Mouse (Mus musculus) hindbrain, embryonic 14.5 days (tissue): ENCODE results near the gene Copb2. TPM values are rescaled to one million over a fixed set of nuclear protein-coding genes. Genes with fewer than 3 reads are reported as not detected.

Experiments
- ATAC-seq: fragments of 200-750 bp; cut with Nextera tagmentation; 2 replicates; pipeline ENCODE4 v1.8.0; 2017; ENCODE audit warnings: moderate number of reproducible peaks, mild to moderate bottlenecking, moderate TSS enrichment, moderate library complexity; ENCODE audit not compliant: low FRiP score
- DNase-seq: peaks from one replicate; pipeline ENCODE4 v3.0.0-alpha.2; 2015; ENCODE audit warnings: low spot score
- H3K27ac ChIP-seq: fragments of 300-500 bp; sonication (generic); 2 replicates; pipeline ENCODE4 v1.5.1; 2014; ENCODE audit warnings: mild to moderate bottlenecking, moderate library complexity
- H3K27me3 ChIP-seq: fragments of 300-500 bp; sonication (generic); 2 replicates; pipeline ENCODE4 v1.6.1; 2014; ENCODE audit warnings: mild to moderate bottlenecking, low read length, mixed read lengths; ENCODE audit not compliant: control insufficient read depth, insufficient read depth
- H3K36me3 ChIP-seq: fragments of 300-500 bp; sonication (generic); replicated peaks from 2 replicates; pipeline ENCODE4 v1.6.1; 2014; ENCODE audit not compliant: control insufficient read depth, insufficient read depth
- H3K4me1 ChIP-seq: fragments of 300-500 bp; sonication (generic); replicated peaks from 2 replicates; pipeline ENCODE4 v1.6.1; 2014; ENCODE audit warnings: antibody characterized with exemption, low read length, mixed read lengths; ENCODE audit not compliant: control insufficient read depth, insufficient read depth
- H3K4me2 ChIP-seq: fragments of 300-500 bp; sonication (generic); replicated peaks from 2 replicates; pipeline ENCODE4 v1.6.1; 2014; ENCODE audit warnings: mild to moderate bottlenecking, moderate library complexity
- H3K4me3 ChIP-seq: fragments of 300-500 bp; sonication (generic); replicated peaks from 2 replicates; pipeline ENCODE4 v1.5.1; 2014; ENCODE audit warnings: mild to moderate bottlenecking, low read length
- H3K9ac ChIP-seq: fragments of 300-500 bp; sonication (generic); 2 replicates; pipeline ENCODE4 v1.6.1; 2014
- H3K9me3 ChIP-seq: fragments of 300-500 bp; sonication (generic); 2 replicates; pipeline ENCODE4 v1.6.1; 2016; ENCODE audit warnings: low read length; ENCODE audit not compliant: control insufficient read depth
- WGBS: fragments of 180-500 bp; shearing (Covaris S2); extraction: QIAGEN DNeasy Blood & Tissue Kit; methylation state at CpG from one replicate; pipeline ENCODE4 v1.1.7; 2014; 5-methylcytosine and 5-hydroxymethylcytosine counted together
- polyA plus RNA-seq: library from polyadenylated mRNA; unstranded; fragments of >200 nt; fragmentation: Nextera tagmentation; extraction: Ambion mirVana; gene quantifications from 2 replicates; pipeline ENCODE4 v1.2.1, GENCODE M21; 2014

The Copb2 gene
- polyA plus RNA-seq, 1 experiment from 2014 or later, result 136 TPM

DNA sequence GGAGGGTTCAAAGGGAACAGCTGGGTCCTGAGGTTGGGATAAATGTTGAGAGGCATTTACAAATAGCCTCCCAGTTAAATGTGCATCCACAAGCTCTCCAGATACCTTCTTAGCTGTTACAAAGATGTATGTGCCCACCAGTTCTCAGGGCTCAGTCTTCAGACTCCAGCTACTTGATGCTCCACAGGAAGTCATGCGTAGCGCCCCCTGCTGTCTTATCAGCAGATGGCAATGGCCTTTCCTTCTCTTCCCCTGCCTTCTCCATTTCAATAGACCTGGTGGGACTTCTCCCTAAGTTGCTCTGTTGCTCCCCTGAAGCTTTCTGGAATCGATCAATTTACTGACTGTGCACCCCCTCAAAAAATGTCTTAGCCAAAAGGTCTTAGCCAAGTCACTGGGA lies 65.0 kb downstream of the Copb2 start:
- H3K4me1 ChIP-seq, result 0 out of 2 replicates have a peak, but pooled peaks cover 2% of the 10 kb centered on the region
- 40% methylated on average over 3 of the region's 3 CpGs for WGBS
- no peaks in the 10 kb centered on the region for H3K36me3 ChIP-seq
- H3K9ac ChIP-seq, result no peak overlapping the region
- ATAC-seq, result no peak
- no peaks in the 10 kb centered on the region for H3K9me3 ChIP-seq
- H3K4me2 ChIP-seq, result no peak overlapping the region
- no peak for DNase-seq
- H3K4me3 ChIP-seq, result no peak overlapping the region
- no peak overlapping the region for H3K27ac ChIP-seq
- H3K27me3 ChIP-seq, result no peaks in the 10 kb centered on the region

DNA sequence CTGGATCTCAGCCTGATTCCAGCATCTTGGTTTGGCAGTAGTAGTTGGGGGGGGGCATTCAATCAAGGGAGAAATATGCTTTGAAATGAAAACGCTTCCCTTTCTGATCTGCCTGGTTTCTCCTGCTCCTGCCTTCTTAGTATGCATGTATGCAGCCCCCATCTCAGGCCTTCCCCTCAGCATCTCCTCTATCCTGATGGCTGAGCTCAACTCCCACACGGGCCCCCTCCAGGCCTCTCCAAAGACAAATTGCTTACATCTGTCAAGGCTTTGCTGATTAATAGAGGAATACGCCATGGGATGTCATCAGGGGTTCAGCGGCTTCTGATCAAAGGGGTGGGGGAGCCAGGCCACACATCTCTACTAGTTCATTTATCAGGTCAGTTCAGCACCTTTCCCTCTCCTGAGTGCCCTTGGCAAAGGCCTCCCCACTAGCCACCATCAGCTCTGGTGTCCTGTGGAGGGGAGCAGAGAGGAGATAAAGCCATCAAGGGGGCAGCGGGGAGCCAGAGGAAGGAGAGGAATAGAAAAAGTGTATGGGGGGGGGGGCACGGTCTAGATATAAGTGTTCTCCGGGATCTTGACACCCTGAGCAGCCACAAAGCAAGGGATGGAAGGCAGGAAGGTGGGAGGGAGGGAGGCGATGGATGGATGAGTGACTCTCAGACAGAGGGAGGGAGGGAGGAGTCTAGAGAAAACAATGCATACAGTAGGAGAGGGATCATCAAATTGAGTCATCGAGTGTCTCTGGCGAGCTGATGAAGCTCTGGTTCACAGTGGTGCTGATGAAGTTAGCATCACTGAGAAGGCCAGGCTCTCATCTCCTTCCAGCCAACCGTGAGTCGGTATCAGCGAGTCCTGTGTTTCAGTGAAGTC lies 70.0 kb downstream of the Copb2 start:
- Histone ChIP-seq H3K4me3 (no peak overlapping the region), H3K36me3 (no peaks in the 10 kb centered on the region), H3K27ac (no peak overlapping the region), H3K9ac (no peak overlapping the region), H3K4me1 (0 out of 2 replicates have a peak, but pooled peaks cover 4% of the 10 kb centered on the region), H3K9me3 (no peaks in the 10 kb centered on the region), H3K27me3 (no peaks in the 10 kb centered on the region), H3K4me2 (no peak overlapping the region)
- 66% methylated on average over 13 of the region's 13 CpGs for WGBS
- ATAC-seq, result no peak
- DNase-seq, result no peak

Other genes with a start within 250 kb of the Copb2 start
- 57.7 and 77.1 TPM in 2 replicates for gene Rbp1, start 140.8 kb upstream of the Copb2 start, polyA plus RNA-seq
- 0.67 and 1.8 TPM in 2 replicates for gene Rbp2, start 77.6 kb upstream of the Copb2 start, polyA plus RNA-seq
- gene Mrps22, start 37.9 kb downstream of the Copb2 start, polyA plus RNA-seq, result 49.8 and 52.4 TPM in 2 replicates